Mouse (Mus musculus) heart, embryonic 13.5 days (tissue): ENCODE measurements around the gene Wdr31. TPM values are rescaled to one million over a fixed set of nuclear protein-coding genes. Genes with fewer than 3 reads are reported as not detected.

Experiments used
- ATAC-seq: fragments of 200-750 bp; cut with Nextera tagmentation; 2 replicates; pipeline ENCODE4 v1.8.0; 2017; ENCODE audit warnings: moderate TSS enrichment; ENCODE audit not compliant: insufficient number of reproducible peaks, low FRiP score, low TSS enrichment; ENCODE audit errors: extremely low read depth
- H3K27ac ChIP-seq: fragments of 300-500 bp; sonication (generic); replicated peaks from 2 replicates; pipeline ENCODE4 v1.5.1; 2015; ENCODE audit warnings: moderate library complexity, mild to moderate bottlenecking, inconsistent platforms
- H3K27me3 ChIP-seq: fragments of 300-500 bp; sonication (generic); replicated peaks from 2 replicates; pipeline ENCODE4 v1.6.1; 2015; ENCODE audit warnings: mild to moderate bottlenecking, inconsistent platforms
- H3K36me3 ChIP-seq: fragments of 300-500 bp; sonication (generic); 2 replicates; pipeline ENCODE4 v1.6.1; 2015; ENCODE audit warnings: mild to moderate bottlenecking, inconsistent platforms
- H3K4me1 ChIP-seq: fragments of 300-500 bp; sonication (generic); 2 replicates; pipeline ENCODE4 v1.6.1; 2015; ENCODE audit warnings: inconsistent platforms
- H3K4me2 ChIP-seq: fragments of 300-500 bp; sonication (generic); 2 replicates; pipeline ENCODE4 v1.6.1; 2015; ENCODE audit warnings: inconsistent platforms, mild to moderate bottlenecking, moderate library complexity
- H3K4me3 ChIP-seq: fragments of 300-500 bp; sonication (generic); 2 replicates; pipeline ENCODE4 v1.5.1; 2015; ENCODE audit warnings: moderate library complexity, mild to moderate bottlenecking, inconsistent platforms
- H3K9ac ChIP-seq: fragments of 300-500 bp; sonication (generic); 2 replicates; pipeline ENCODE4 v1.6.1; 2015; ENCODE audit warnings: inconsistent platforms, mild to moderate bottlenecking, moderate library complexity
- H3K9me3 ChIP-seq: fragments of 300-500 bp; sonication (generic); 2 replicates; pipeline ENCODE4 v1.6.1; 2016; ENCODE audit warnings: inconsistent platforms
- WGBS: fragments of 180-500 bp; shearing (Covaris S2); methylation state at CpG from one replicate; pipeline ENCODE4 v1.1.7; 2015; ENCODE audit warnings: mixed read lengths; 5-methylcytosine and 5-hydroxymethylcytosine counted together
- polyA plus RNA-seq: library from polyadenylated mRNA; unstranded; fragments of >200 nt; fragmentation: Nextera tagmentation; extraction: Ambion mirVana; gene quantifications from 2 replicates; pipeline ENCODE4 v1.2.1, GENCODE M21; 2015

The Wdr31 gene
- 3.3 and 3.6 TPM in 2 replicates for polyA plus RNA-seq

GRCm38 (mm10) chr4:62470598-62471051 is at the start of gene Wdr31:
Wdr31 (minus strand) TSS chr4:62470896.
- peak; percentile 61; the same call in 1 of the 2 replicates for ATAC-seq
- no peaks in the 10 kb centered on the region for H3K36me3 ChIP-seq
- H3K9me3 ChIP-seq: no peaks in the 10 kb centered on the region
- peak within 1 kb of the TSS; percentile 74 for H3K4me2 ChIP-seq
- no peak within 1 kb of the TSS for H3K27ac ChIP-seq
- 1% methylated on average over 30 of the region's 30 CpGs for WGBS
- H3K9ac ChIP-seq: peak within 1 kb of the TSS; percentile 79
- peaks cover 3% of the 10 kb centered on the region; the same call in 1 of the 2 replicates for H3K4me1 ChIP-seq
- H3K27me3 ChIP-seq: 0 out of 2 replicates have a peak, but pooled peaks cover 1% of the 10 kb centered on the region
- H3K4me3 ChIP-seq: peak within 1 kb of the TSS; percentile 70

GRCm38 (mm10) chr4:62519849-62520233 is 49.1 kb upstream of the Wdr31 start, which contains the start of gene Alad:
Alad (minus strand) TSS chr4:62519918.
- Histone ChIP-seq H3K9ac (peak within 1 kb of the TSS; percentile 76), H3K9me3 (no peaks in the 10 kb centered on the region), H3K4me2 (peak within 1 kb of the TSS; percentile 78), H3K27me3 (no peaks in the 10 kb centered on the region), H3K36me3 (peaks cover 25% of the 10 kb centered on the region), H3K4me3 (peak within 1 kb of the TSS; percentile 68), H3K27ac (peak within 1 kb of the TSS; percentile 85), H3K4me1 (peaks cover 59% of the 10 kb centered on the region)
- WGBS: 0% methylated on average over 37 of the region's 37 CpGs
- ATAC-seq: peak; percentile 84

GRCm38 (mm10) chr4:62519122-62519848 is 48.6 kb upstream of the Wdr31 start:
- Histone ChIP-seq H3K4me2 (peak overlapping the region; percentile 78), H3K27me3 (no peaks in the 10 kb centered on the region), H3K36me3 (peaks cover 25% of the 10 kb centered on the region), H3K4me3 (peak overlapping the region; percentile 68), H3K4me1 (peaks cover 59% of the 10 kb centered on the region), H3K9ac (peak overlapping the region; percentile 76), H3K9me3 (no peaks in the 10 kb centered on the region), H3K27ac (peak overlapping the region; percentile 85)
- peak; percentile 41 for ATAC-seq
- WGBS: 1% methylated on average over 26 of the region's 26 CpGs

GRCm38 (mm10) chr4:62518416-62519121 is 47.9 kb upstream of the Wdr31 start:
- Histone ChIP-seq H3K27ac (peak overlapping the region; percentile 85), H3K27me3 (no peaks in the 10 kb centered on the region), H3K9me3 (no peaks in the 10 kb centered on the region), H3K4me3 (peak overlapping the region; percentile 68), H3K36me3 (peaks cover 25% of the 10 kb centered on the region), H3K9ac (peak overlapping the region; percentile 76), H3K4me2 (peak overlapping the region; percentile 78), H3K4me1 (peaks cover 59% of the 10 kb centered on the region)
- no peak for ATAC-seq
- 34% methylated on average over 13 of the region's 13 CpGs for whole genome bisulfite sequencing

GRCm38 (mm10) chr4:62517538-62518415 is 47.1 kb upstream of the Wdr31 start:
- H3K4me3 ChIP-seq: peak overlapping the region; percentile 68
- no peaks in the 10 kb centered on the region for H3K27me3 ChIP-seq
- peaks cover 25% of the 10 kb centered on the region for H3K36me3 ChIP-seq
- peaks cover 57% of the 10 kb centered on the region for H3K4me1 ChIP-seq
- ATAC-seq: no peak
- peak overlapping the region; percentile 78 for H3K4me2 ChIP-seq
- H3K27ac ChIP-seq: peak overlapping the region; percentile 85
- WGBS: 70% methylated on average over 10 of the region's 10 CpGs
- H3K9ac ChIP-seq: peak overlapping the region; percentile 76
- no peaks in the 10 kb centered on the region for H3K9me3 ChIP-seq

GRCm38 (mm10) chr4:62517046-62517445 is 46.4 kb upstream of the Wdr31 start:
- Histone ChIP-seq H3K36me3 (peaks cover 25% of the 10 kb centered on the region), H3K27ac (peak overlapping the region; percentile 85), H3K4me1 (peaks cover 57% of the 10 kb centered on the region), H3K9ac (0 out of 2 replicates have a peak overlapping the region, but pooled peaks have one; percentile 1), H3K4me2 (peak overlapping the region; percentile 78), H3K9me3 (no peaks in the 10 kb centered on the region), H3K4me3 (peak overlapping the region; percentile 27; the same call in 1 of the 2 replicates), H3K27me3 (no peaks in the 10 kb centered on the region)
- no peak for ATAC-seq
- WGBS: 70% methylated on average over 8 of the region's 8 CpGs

- H3K4me1 ChIP-seq: peaks cover 57% of the 10 kb centered on the region
- peak overlapping the region; percentile 27 for H3K4me3 ChIP-seq
- H3K36me3 ChIP-seq: peaks cover 27% of the 10 kb centered on the region
- ATAC-seq: no peak
- peak overlapping the region; percentile 78 for H3K4me2 ChIP-seq
- WGBS: 52% methylated on average over 1 of the region's 1 CpGs
- H3K9ac ChIP-seq: peak overlapping the region; percentile 67
- no peaks in the 10 kb centered on the region for H3K9me3 ChIP-seq
- peak overlapping the region; percentile 85 for H3K27ac ChIP-seq
- H3K27me3 ChIP-seq: no peaks in the 10 kb centered on the region
Observed at GRCm38 (mm10) chr4:62516579-62516978, 45.9 kb upstream of the Wdr31 start.

- ATAC-seq: no peak
Observed at GRCm38 (mm10) chr4:62516079-62516478, 45.4 kb upstream of the Wdr31 start.

GRCm38 (mm10) chr4:62515490-62515889 is 44.8 kb upstream of the Wdr31 start:
- Histone ChIP-seq H3K9me3 (no peaks in the 10 kb centered on the region), H3K4me3 (peak overlapping the region; percentile 27), H3K4me1 (peaks cover 55% of the 10 kb centered on the region), H3K9ac (peak overlapping the region; percentile 67), H3K36me3 (peaks cover 36% of the 10 kb centered on the region), H3K27me3 (no peaks in the 10 kb centered on the region), H3K27ac (peak overlapping the region; percentile 85), H3K4me2 (peak overlapping the region; percentile 78)
- ATAC-seq: no peak
- 35% methylated on average over 3 of the region's 3 CpGs for WGBS

More at GRCm38 (mm10) chr4:62516079-62516478, 45.4 kb upstream of the Wdr31 start:
- 25% methylated on average over 2 of the region's 2 CpGs for WGBS
- H3K9ac ChIP-seq: peak overlapping the region; percentile 67
- peaks cover 57% of the 10 kb centered on the region for H3K4me1 ChIP-seq
- peak overlapping the region; percentile 78 for H3K4me2 ChIP-seq
- H3K27me3 ChIP-seq: no peaks in the 10 kb centered on the region
- H3K36me3 ChIP-seq: peaks cover 30% of the 10 kb centered on the region
- peak overlapping the region; percentile 85 for H3K27ac ChIP-seq
- H3K9me3 ChIP-seq: no peaks in the 10 kb centered on the region
- peak overlapping the region; percentile 27 for H3K4me3 ChIP-seq

GRCm38 (mm10) chr4:62514995-62515394 is 44.3 kb upstream of the Wdr31 start:
- H3K4me2 ChIP-seq: peak overlapping the region; percentile 78
- H3K36me3 ChIP-seq: peaks cover 41% of the 10 kb centered on the region
- 68% methylated on average over 7 of the region's 7 CpGs for WGBS
- ATAC-seq: no peak
- H3K27ac ChIP-seq: peak overlapping the region; percentile 85
- peak overlapping the region; percentile 27; the same call in 1 of the 2 replicates for H3K4me3 ChIP-seq
- no peaks in the 10 kb centered on the region for H3K9me3 ChIP-seq
- H3K27me3 ChIP-seq: no peaks in the 10 kb centered on the region
- H3K9ac ChIP-seq: peak overlapping the region; percentile 67; the same call in 1 of the 2 replicates
- H3K4me1 ChIP-seq: peaks cover 53% of the 10 kb centered on the region
